Mouse (Mus musculus) midbrain, postnatal 0 days (tissue): ENCODE measurements around the gene Tnfsf11. TPM values are rescaled to one million over a fixed set of nuclear protein-coding genes. Genes with fewer than 3 reads are reported as not detected.

Source experiments
- ATAC-seq: fragments of 200-750 bp; cut with Nextera tagmentation; 2 replicates; pipeline ENCODE4 v1.8.0; 2017; ENCODE audit warnings: moderate number of reproducible peaks, mild to moderate bottlenecking, moderate TSS enrichment, moderate library complexity; ENCODE audit not compliant: low FRiP score
- DNase-seq: peaks from one replicate; pipeline ENCODE4 v3.0.0-alpha.2; 2015; ENCODE audit warnings: low spot score
- H3K27ac ChIP-seq: fragments of 300-500 bp; sonication (generic); 2 replicates; pipeline ENCODE4 v1.5.1; 2014; ENCODE audit warnings: low read depth, mild to moderate bottlenecking, low read length, mixed read lengths
- H3K27me3 ChIP-seq: fragments of 300-500 bp; sonication (generic); 2 replicates; pipeline ENCODE4 v1.6.1; 2014; ENCODE audit warnings: low read length, control low read depth, mixed read lengths; ENCODE audit not compliant: insufficient read depth
- H3K36me3 ChIP-seq: fragments of 300-500 bp; sonication (generic); 2 replicates; pipeline ENCODE4 v1.6.1; 2014; ENCODE audit warnings: low read length, control low read depth, mixed read lengths; ENCODE audit not compliant: insufficient read depth
- H3K4me1 ChIP-seq: fragments of 300-500 bp; sonication (generic); 2 replicates; pipeline ENCODE4 v1.6.1; 2014; ENCODE audit warnings: mild to moderate bottlenecking, control low read depth, antibody characterized with exemption, low read length, mixed read lengths; ENCODE audit not compliant: insufficient read depth
- H3K4me2 ChIP-seq: fragments of 300-500 bp; sonication (generic); 2 replicates; pipeline ENCODE4 v1.6.1; 2014; ENCODE audit warnings: low read depth, mild to moderate bottlenecking, low read length, mixed read lengths; ENCODE audit not compliant: poor library complexity, severe bottlenecking
- H3K4me3 ChIP-seq: fragments of 300-500 bp; sonication (generic); 2 replicates; pipeline ENCODE4 v1.5.1; 2014; ENCODE audit warnings: low read depth, mild to moderate bottlenecking, low read length, moderate library complexity
- H3K9ac ChIP-seq: fragments of 300-500 bp; sonication (generic); replicated peaks from 2 replicates; pipeline ENCODE4 v1.6.1; 2014; ENCODE audit warnings: mild to moderate bottlenecking, low read length, moderate library complexity, mixed read lengths; ENCODE audit not compliant: poor library complexity, severe bottlenecking
- H3K9me3 ChIP-seq: fragments of 300-500 bp; sonication (generic); 2 replicates; pipeline ENCODE4 v1.6.1; 2016; ENCODE audit warnings: low read length, control low read depth
- CTCF ChIP-seq: IDR thresholded peaks from 2 replicates; pipeline ENCODE4 v1.5.1; 2016; ENCODE audit warnings: antibody characterized with exemption, mild to moderate bottlenecking
- WGBS: fragments of 180-500 bp; shearing (Covaris S2); extraction: QIAGEN DNeasy Blood & Tissue Kit; methylation state at CpG from one replicate; pipeline ENCODE4 v1.1.7; 2014; 5-methylcytosine and 5-hydroxymethylcytosine counted together
- polyA plus RNA-seq: library from polyadenylated mRNA; unstranded; fragments of >200 nt; fragmentation: Nextera tagmentation; extraction: Ambion mirVana; gene quantifications from 2 replicates; pipeline ENCODE4 v1.2.1, GENCODE M21; 2015
- total RNA-seq: library from RNA; depleted of rRNA; stranded (reverse); fragments of >200 nt; gene quantifications from 2 replicates; pipeline ENCODE4 v1.2.3, GENCODE M21; 2014

The Tnfsf11 gene
- total and polyA plus RNA-seq, 2 experiments from 2014 or later, result 0.14 to 0.22 TPM

DNA sequence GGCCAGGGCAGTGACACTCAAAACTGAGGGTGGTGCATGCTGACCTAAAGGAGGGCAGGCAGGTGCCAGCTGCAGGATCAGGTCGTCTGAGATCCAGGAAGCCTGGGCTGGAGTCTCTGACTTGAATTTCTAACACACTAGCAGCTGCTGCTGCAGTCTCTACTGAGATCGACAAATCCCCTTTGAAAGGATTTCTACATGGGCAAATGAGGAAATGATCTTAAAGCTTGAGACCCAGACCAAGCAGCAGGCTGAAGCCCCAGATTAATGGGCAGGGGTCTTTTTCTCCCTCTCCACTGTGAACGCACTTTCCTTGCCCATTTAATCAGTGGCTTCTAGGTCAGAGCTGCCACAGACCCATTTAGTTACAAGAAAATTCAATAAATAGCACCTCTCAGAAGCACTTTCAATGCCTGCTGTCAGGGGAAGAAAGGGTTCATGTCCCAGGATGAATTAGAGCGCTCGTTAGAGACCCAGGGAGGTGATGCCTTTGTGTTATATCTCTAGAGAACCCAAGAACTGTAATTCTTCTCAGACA, 21.8 kb downstream of the Tnfsf11 start:
- no peaks in the 10 kb centered on the region for H3K9me3 ChIP-seq
- no peaks in the 10 kb centered on the region for H3K36me3 ChIP-seq
- H3K4me3 ChIP-seq, result no peak overlapping the region
- H3K27ac ChIP-seq, result no peak overlapping the region
- no peaks in the 10 kb centered on the region; the same call in 1 of the 2 replicates for H3K4me1 ChIP-seq
- TF ChIP-seq CTCF, result no peak
- no peak overlapping the region for H3K4me2 ChIP-seq
- WGBS, result 23% methylated on average over 5 of the region's 5 CpGs
- no peaks in the 10 kb centered on the region for H3K27me3 ChIP-seq
- H3K9ac ChIP-seq, result no peak overlapping the region
- ATAC-seq, result no peak
- DNase-seq, result no peak

GRCm38 (mm10) chr14:78282490-78282889, 25.4 kb downstream of the Tnfsf11 start:
- TF ChIP-seq CTCF, result peak; percentile 45
- Histone ChIP-seq H3K4me2 (no peak overlapping the region), H3K27me3 (no peaks in the 10 kb centered on the region), H3K4me3 (no peak overlapping the region), H3K4me1 (no peaks in the 10 kb centered on the region), H3K36me3 (no peaks in the 10 kb centered on the region), H3K9me3 (no peaks in the 10 kb centered on the region), H3K27ac (no peak overlapping the region), H3K9ac (no peak overlapping the region)
- WGBS, result 67% methylated on average over 11 of the region's 11 CpGs
- ATAC-seq, result no peak
- peak; percentile 41 for DNase-seq

DNA sequence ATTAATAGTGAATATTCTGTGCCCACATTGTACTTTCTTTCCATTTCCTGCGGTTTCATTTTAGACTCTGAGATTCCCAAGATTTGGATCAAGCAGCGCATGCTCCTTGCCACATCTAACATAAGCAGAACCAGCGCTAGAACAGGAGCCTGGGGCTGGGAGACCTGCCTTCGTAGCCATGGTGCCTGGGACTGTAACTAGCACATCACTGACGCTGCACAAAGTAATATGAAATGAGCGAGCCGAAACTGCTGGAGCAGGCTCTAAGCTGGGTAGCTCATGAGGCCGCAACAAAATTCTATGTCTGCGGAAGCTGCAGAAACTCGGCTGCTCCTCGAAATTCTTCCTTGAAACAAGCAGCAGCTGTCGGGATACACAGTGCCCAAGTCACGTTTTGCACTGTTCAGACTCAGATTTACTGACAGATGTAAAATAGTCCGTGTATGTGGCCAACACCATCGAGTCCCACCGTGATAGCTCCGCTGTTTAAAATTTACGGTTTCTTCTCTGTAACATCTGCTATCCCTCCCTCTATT, 31.4 kb downstream of the Tnfsf11 start:
- WGBS, result 73% methylated on average over 18 of the region's 18 CpGs
- H3K4me1 ChIP-seq, result 0 out of 2 replicates have a peak, but pooled peaks cover 3% of the 10 kb centered on the region
- no peak overlapping the region; the same call in 1 of the 2 replicates for H3K27ac ChIP-seq
- no peak overlapping the region for H3K4me2 ChIP-seq
- TF ChIP-seq CTCF, result no peak
- ATAC-seq (no peak), DNase-seq (no peak)
- H3K9ac ChIP-seq, result no peak overlapping the region
- H3K27me3 ChIP-seq, result no peaks in the 10 kb centered on the region
- H3K36me3 ChIP-seq, result no peaks in the 10 kb centered on the region
- H3K9me3 ChIP-seq, result no peaks in the 10 kb centered on the region
- H3K4me3 ChIP-seq, result no peak overlapping the region

- H3K9ac ChIP-seq, result no peak overlapping the region
- 91% methylated on average over 5 of the region's 5 CpGs for WGBS
- DNase-seq (no peak), ATAC-seq (no peak)
- H3K9me3 ChIP-seq, result 0 out of 2 replicates have a peak, but pooled peaks cover 4% of the 10 kb centered on the region
- no peak overlapping the region for H3K4me2 ChIP-seq
- no peak overlapping the region for H3K27ac ChIP-seq
- no peak for TF ChIP-seq CTCF
- no peak overlapping the region for H3K4me3 ChIP-seq
- 0 out of 2 replicates have a peak, but pooled peaks cover 3% of the 10 kb centered on the region for H3K4me1 ChIP-seq
- H3K36me3 ChIP-seq, result no peaks in the 10 kb centered on the region
- no peaks in the 10 kb centered on the region for H3K27me3 ChIP-seq
Measured at GRCm38 (mm10) chr14:78274851-78275250, 33.0 kb downstream of the Tnfsf11 start.

DNA sequence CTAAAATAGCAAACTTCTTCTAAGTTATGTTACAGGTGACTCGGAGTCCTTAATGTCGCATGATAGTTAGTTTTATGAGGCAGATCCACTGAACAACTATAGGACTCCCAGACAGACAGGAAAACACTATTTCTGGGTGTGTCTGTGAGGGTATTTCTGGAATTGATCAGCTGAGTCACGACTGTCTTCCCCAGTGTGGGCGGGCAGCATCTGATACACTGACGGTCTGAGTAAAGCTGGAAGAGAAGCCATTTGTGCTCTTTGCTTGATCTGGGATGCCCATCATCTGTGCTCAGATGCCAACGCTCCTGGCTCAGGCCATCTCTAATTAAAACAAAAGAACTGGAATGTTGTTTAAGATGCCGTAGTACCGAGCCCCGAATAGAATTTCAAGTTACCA, 33.7 kb downstream of the Tnfsf11 start:
- Histone ChIP-seq H3K27me3 (no peaks in the 10 kb centered on the region), H3K9ac (no peak overlapping the region), H3K27ac (no peak overlapping the region), H3K4me2 (no peak overlapping the region), H3K36me3 (no peaks in the 10 kb centered on the region), H3K9me3 (0 out of 2 replicates have a peak, but pooled peaks cover 4% of the 10 kb centered on the region), H3K4me3 (no peak overlapping the region), H3K4me1 (0 out of 2 replicates have a peak, but pooled peaks cover 3% of the 10 kb centered on the region)
- TF ChIP-seq CTCF, result no peak
- ATAC-seq (no peak), DNase-seq (no peak)
- WGBS, result 85% methylated on average over 9 of the region's 9 CpGs

DNA sequence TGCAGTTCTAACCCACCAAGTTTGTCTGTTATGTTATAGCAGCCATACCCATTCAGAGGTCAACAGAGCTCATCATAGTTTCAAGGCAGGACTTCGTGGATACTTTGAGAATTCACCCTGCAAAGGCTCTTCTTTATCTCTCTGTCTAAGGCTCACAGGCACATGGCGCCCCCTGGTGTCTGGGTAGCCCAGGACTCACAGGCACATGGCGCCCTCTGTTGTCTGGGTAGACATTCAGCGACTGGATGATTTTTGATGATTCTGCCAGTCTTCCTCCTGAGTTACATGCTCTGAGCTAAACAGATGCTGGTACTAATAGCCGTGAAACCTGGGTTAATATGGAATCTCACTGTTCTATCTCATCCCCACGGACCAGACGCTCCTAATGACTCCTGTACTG, 34.3 kb downstream of the Tnfsf11 start:
- H3K4me2 ChIP-seq, result no peak overlapping the region
- 0 out of 2 replicates have a peak, but pooled peaks cover 3% of the 10 kb centered on the region for H3K4me1 ChIP-seq
- no peak overlapping the region for H3K4me3 ChIP-seq
- 0 out of 2 replicates have a peak, but pooled peaks cover 4% of the 10 kb centered on the region for H3K9me3 ChIP-seq
- WGBS, result 68% methylated on average over 7 of the region's 7 CpGs
- no peak for DNase-seq
- H3K27ac ChIP-seq, result no peak overlapping the region
- no peak overlapping the region for H3K9ac ChIP-seq
- H3K27me3 ChIP-seq, result no peaks in the 10 kb centered on the region
- no peaks in the 10 kb centered on the region for H3K36me3 ChIP-seq
- no peak for ATAC-seq
- TF ChIP-seq CTCF, result peak; percentile 67
